Mouse (Mus musculus): ENCODE results near the gene Zdhhc14. TPM values are rescaled to one million over a fixed set of nuclear protein-coding genes. Genes with fewer than 3 reads are reported as not detected.

Gene Zdhhc14
- polyA plus RNA-seq (2017; shearing (Covaris generic)), result 0.09 TPM

GRCm38 (mm10) chr17:5491801-5492745 lies at the start of gene Zdhhc14:
Gene Zdhhc14 (plus strand): TSS chr17:5492557.

Other genes starting within 250 kb of the Zdhhc14 start
- gene Ldhal6b, start 73.8 kb upstream of the Zdhhc14 start, polyA plus RNA-seq (2017; shearing (Covaris generic)), result not detected
- gene Tmem242, start 52.3 kb upstream of the Zdhhc14 start, polyA plus RNA-seq (2017; shearing (Covaris generic)), result 39.3 TPM

All from CD4-positive, CD25-positive, alpha-beta regulatory T cell, adult 9 weeks (primary cell).